Mouse (Mus musculus): Measurements from ENCODE around the gene Akr1c14. TPM values are rescaled to one million over a fixed set of nuclear protein-coding genes. Genes with fewer than 3 reads are reported as not detected.
"Not testable (repeated sequence)": the region's sequence is repeated elsewhere in the genome, so short reads cannot be mapped to it uniquely, and the experiment has no call there.

Gene Akr1c14
- polyA plus RNA-seq, 1 experiment from 2014 or later: 1.8 TPM

DNA sequence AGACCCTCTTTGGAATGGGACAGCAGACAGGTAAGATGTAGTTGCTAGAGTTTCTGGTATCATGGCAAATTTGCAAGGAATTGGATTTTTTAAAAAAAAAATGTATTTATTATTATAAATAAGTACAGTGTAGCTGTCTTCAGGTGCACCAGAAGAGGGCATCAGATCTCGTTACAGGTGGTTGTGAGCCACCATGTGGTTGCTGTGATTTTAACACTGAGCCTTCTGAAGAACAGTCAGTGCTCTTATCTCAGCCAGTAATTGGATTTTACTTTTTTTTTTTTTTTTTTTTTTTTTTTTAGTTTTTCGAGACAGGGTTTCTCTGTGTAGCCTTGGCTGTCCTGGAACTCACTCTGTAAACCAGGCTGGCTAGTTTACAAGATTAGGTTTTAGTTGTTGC is 9.4 kb downstream of the Akr1c14 start:
- H3K4me2 ChIP-seq; H3K27me3 ChIP-seq (replicated peaks); ATAC-seq (ENCODE audit: extremely low read depth, insufficient number of reproducible peaks, low FRiP score, low TSS enrichment); H3K36me3 ChIP-seq; H3K9me3 ChIP-seq; H3K4me1 ChIP-seq; H3K9ac ChIP-seq; H3K4me3 ChIP-seq; H3K27ac ChIP-seq (replicated peaks): not testable (repeated sequence)
- 66% methylated on average over 2 of the region's 2 CpGs for WGBS

GRCm38 (mm10) chr13:4059363-4059762 is 10.6 kb downstream of the Akr1c14 start:
- Histone ChIP-seq H3K4me3 (peak overlapping the region; percentile 30), H3K36me3 (no peaks in the 10 kb centered on the region), H3K4me1 (0 out of 2 replicates have a peak, but pooled peaks cover 3% of the 10 kb centered on the region), H3K4me2 (peak overlapping the region; percentile 51), H3K27me3 (replicated peaks) (no peaks in the 10 kb centered on the region), H3K27ac (replicated peaks) (peak overlapping the region; percentile 72), H3K9me3 (no peaks in the 10 kb centered on the region), H3K9ac (no peak overlapping the region)
- WGBS: 35% methylated on average over 5 of the region's 5 CpGs
- no peak for ATAC-seq (ENCODE audit: extremely low read depth, insufficient number of reproducible peaks, low FRiP score, low TSS enrichment)

- H3K9me3 ChIP-seq: no peaks in the 10 kb centered on the region
- ATAC-seq (ENCODE audit: extremely low read depth, insufficient number of reproducible peaks, low FRiP score, low TSS enrichment): no peak
- peak overlapping the region; percentile 4; the same call in 1 of the 2 replicates for H3K4me3 ChIP-seq
- H3K36me3 ChIP-seq: no peaks in the 10 kb centered on the region
- H3K9ac ChIP-seq: no peak overlapping the region
- no peaks in the 10 kb centered on the region for H3K27me3 ChIP-seq (replicated peaks)
- H3K4me2 ChIP-seq: peak overlapping the region; percentile 51
- 50% methylated on average over 3 of the region's 3 CpGs for WGBS
- peak overlapping the region; percentile 62 for H3K27ac ChIP-seq (replicated peaks)
- H3K4me1 ChIP-seq: 0 out of 2 replicates have a peak, but pooled peaks cover 3% of the 10 kb centered on the region
Measured at GRCm38 (mm10) chr13:4060214-4060730, 11.5 kb downstream of the Akr1c14 start.

GRCm38 (mm10) chr13:4076517-4077435 is 28.0 kb downstream of the Akr1c14 start:
- ATAC-seq (ENCODE audit: extremely low read depth, insufficient number of reproducible peaks, low FRiP score, low TSS enrichment): no peak
- WGBS: 74% methylated on average over 9 of the region's 9 CpGs
- Histone ChIP-seq H3K4me1 (no peaks in the 10 kb centered on the region), H3K36me3 (no peaks in the 10 kb centered on the region), H3K9ac (no peak overlapping the region), H3K4me3 (no peak overlapping the region), H3K27me3 (replicated peaks) (no peaks in the 10 kb centered on the region), H3K27ac (replicated peaks) (no peak overlapping the region), H3K9me3 (no peaks in the 10 kb centered on the region), H3K4me2 (no peak overlapping the region)

DNA sequence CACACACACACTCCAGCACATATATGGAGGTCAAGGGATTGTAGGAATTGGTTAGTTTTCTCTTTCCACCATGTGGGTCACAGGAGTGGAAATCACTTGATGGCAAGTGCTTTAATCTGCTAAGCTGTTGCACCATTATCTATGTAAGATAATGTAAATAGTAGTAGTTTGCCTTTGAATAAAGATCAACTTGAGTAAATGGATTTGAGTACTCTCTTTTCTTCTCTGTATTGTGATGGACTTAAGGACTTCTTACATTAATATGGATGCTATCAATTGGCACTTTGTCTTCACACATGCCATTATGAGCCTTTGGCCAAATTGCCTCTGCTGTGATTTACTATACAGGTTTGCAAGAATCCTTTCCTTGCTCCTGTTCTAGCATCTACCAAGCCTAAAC is 31.1 kb downstream of the Akr1c14 start:
- no peak for ATAC-seq (ENCODE audit: extremely low read depth, insufficient number of reproducible peaks, low FRiP score, low TSS enrichment)
- no peak overlapping the region for H3K9ac ChIP-seq
- no peak overlapping the region for H3K4me2 ChIP-seq
- no peak overlapping the region for H3K4me3 ChIP-seq
- no peaks in the 10 kb centered on the region; the same call in 1 of the 2 replicates for H3K36me3 ChIP-seq
- H3K27ac ChIP-seq (replicated peaks): no peak overlapping the region
- H3K27me3 ChIP-seq (replicated peaks): no peaks in the 10 kb centered on the region
- H3K9me3 ChIP-seq: peaks cover 5% of the 10 kb centered on the region; the same call in 1 of the 2 replicates
- H3K4me1 ChIP-seq: no peaks in the 10 kb centered on the region

- no peak overlapping the region for H3K27ac ChIP-seq (replicated peaks)
- H3K4me3 ChIP-seq: no peak overlapping the region
- H3K9me3 ChIP-seq: no peaks in the 10 kb centered on the region
- no peaks in the 10 kb centered on the region for H3K27me3 ChIP-seq (replicated peaks)
- no peak for ATAC-seq (ENCODE audit: extremely low read depth, insufficient number of reproducible peaks, low FRiP score, low TSS enrichment)
- no peaks in the 10 kb centered on the region for H3K4me1 ChIP-seq
- H3K36me3 ChIP-seq: no peaks in the 10 kb centered on the region
- H3K4me2 ChIP-seq: no peak overlapping the region
- H3K9ac ChIP-seq: no peak overlapping the region
Measured at GRCm38 (mm10) chr13:4101691-4102090, 52.9 kb downstream of the Akr1c14 start.

- no peak overlapping the region for H3K9ac ChIP-seq
- ATAC-seq (ENCODE audit: extremely low read depth, insufficient number of reproducible peaks, low FRiP score, low TSS enrichment): no peak
- H3K4me2 ChIP-seq: no peak overlapping the region
- H3K27me3 ChIP-seq (replicated peaks): no peaks in the 10 kb centered on the region
- no peaks in the 10 kb centered on the region for H3K36me3 ChIP-seq
- H3K4me1 ChIP-seq: no peaks in the 10 kb centered on the region
- H3K4me3 ChIP-seq: no peak overlapping the region
- H3K9me3 ChIP-seq: no peaks in the 10 kb centered on the region
- H3K27ac ChIP-seq (replicated peaks): no peak overlapping the region
Measured at GRCm38 (mm10) chr13:4102721-4103120, 53.9 kb downstream of the Akr1c14 start.

GRCm38 (mm10) chr13:4110281-4111188 is 61.7 kb downstream of the Akr1c14 start:
- ATAC-seq (ENCODE audit: extremely low read depth, insufficient number of reproducible peaks, low FRiP score, low TSS enrichment): no peak
- WGBS: 28% methylated on average over 6 of the region's 6 CpGs
- H3K9me3 ChIP-seq: no peaks in the 10 kb centered on the region
- no peak overlapping the region for H3K27ac ChIP-seq (replicated peaks)
- H3K27me3 ChIP-seq (replicated peaks): no peaks in the 10 kb centered on the region
- H3K4me3 ChIP-seq: no peak overlapping the region
- no peaks in the 10 kb centered on the region for H3K36me3 ChIP-seq
- H3K9ac ChIP-seq: no peak overlapping the region
- no peaks in the 10 kb centered on the region for H3K4me1 ChIP-seq
- H3K4me2 ChIP-seq: no peak overlapping the region

DNA sequence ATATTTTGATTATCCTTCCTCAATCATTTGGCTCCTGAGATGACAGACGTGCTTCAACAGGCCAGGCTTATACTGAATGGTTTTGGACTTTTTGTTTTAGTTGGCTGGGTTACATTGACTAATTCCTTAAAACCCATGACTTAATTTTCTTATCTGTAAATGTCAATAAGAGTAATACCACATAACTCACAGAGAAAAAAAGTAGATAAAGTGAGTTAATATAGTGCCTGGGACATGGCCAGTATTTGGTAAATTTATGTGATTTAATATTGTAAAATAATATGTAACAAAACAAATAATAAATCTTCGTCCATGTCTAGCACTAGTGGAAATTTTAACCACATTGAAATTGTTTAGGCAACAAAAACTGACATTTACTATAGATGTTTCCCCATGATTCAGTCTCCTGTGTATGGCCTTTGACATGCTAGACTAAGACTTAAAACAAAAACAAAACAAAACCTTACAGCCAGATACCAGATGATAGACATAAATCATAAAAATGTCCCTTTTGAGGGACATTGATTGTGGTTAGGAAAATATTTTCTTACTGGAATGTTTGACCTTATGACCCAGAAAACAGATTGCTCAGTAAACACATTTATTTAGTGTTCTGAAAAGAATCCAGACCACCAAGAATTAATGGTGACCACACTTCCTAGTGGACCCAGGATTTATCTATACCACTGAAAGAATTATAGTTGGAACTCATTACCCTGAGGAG is 70.5 kb downstream of the Akr1c14 start:
- Histone ChIP-seq H3K36me3 (no peaks in the 10 kb centered on the region), H3K27me3 (replicated peaks) (no peaks in the 10 kb centered on the region), H3K4me2 (no peak overlapping the region), H3K9ac (no peak overlapping the region), H3K27ac (replicated peaks) (no peak overlapping the region), H3K4me3 (no peak overlapping the region), H3K4me1 (no peaks in the 10 kb centered on the region), H3K9me3 (peaks cover 3% of the 10 kb centered on the region; the same call in 1 of the 2 replicates)
- ATAC-seq (ENCODE audit: extremely low read depth, insufficient number of reproducible peaks, low FRiP score, low TSS enrichment): no peak
- 51% methylated on average over 2 of the region's 2 CpGs for WGBS

- Histone ChIP-seq H3K27ac (replicated peaks) (no peak overlapping the region), H3K36me3 (no peaks in the 10 kb centered on the region), H3K4me2 (no peak overlapping the region), H3K9ac (no peak overlapping the region), H3K4me1 (no peaks in the 10 kb centered on the region), H3K9me3 (peaks cover 9% of the 10 kb centered on the region; the same call in 1 of the 2 replicates), H3K27me3 (replicated peaks) (no peaks in the 10 kb centered on the region), H3K4me3 (no peak overlapping the region)
- no peak for ATAC-seq (ENCODE audit: extremely low read depth, insufficient number of reproducible peaks, low FRiP score, low TSS enrichment)
- 67% methylated on average over 7 of the region's 7 CpGs for WGBS
Measured at GRCm38 (mm10) chr13:4123146-4123545, 74.3 kb downstream of the Akr1c14 start.

DNA sequence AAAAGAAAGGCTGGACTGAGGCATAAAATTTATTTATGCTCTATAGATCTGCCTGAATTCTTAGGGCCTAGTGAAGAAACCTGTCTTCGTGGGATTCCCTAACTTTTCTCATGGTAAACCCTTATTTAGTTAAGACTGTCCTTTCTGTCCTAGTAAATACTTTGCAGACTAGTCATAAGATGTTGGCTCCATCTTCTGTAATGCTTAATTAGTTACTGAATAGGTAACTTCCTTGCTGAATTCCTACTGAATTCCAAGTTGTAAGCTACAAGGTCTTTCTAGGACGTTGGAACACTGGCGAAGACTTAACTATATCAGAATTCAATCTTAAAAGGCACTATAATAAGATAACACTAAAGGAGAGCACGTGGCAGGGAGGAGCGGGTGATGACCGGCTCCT is 75.7 kb downstream of the Akr1c14 start:
- ATAC-seq (ENCODE audit: extremely low read depth, insufficient number of reproducible peaks, low FRiP score, low TSS enrichment); H3K36me3 ChIP-seq; H3K9me3 ChIP-seq; H3K27ac ChIP-seq (replicated peaks); H3K4me3 ChIP-seq; H3K9ac ChIP-seq; H3K4me1 ChIP-seq; H3K4me2 ChIP-seq; H3K27me3 ChIP-seq (replicated peaks): not testable (repeated sequence)
- 76% methylated on average over 6 of the region's 6 CpGs for WGBS
